Mouse (Mus musculus): ENCODE measurements around the gene Cers2. TPM values are rescaled to one million over a fixed set of nuclear protein-coding genes. Genes with fewer than 3 reads are reported as not detected.

Cers2 gene
- total RNA-seq, 2 experiments from 2014 or later = 67.2 to 69.6 TPM

Other genes with a start within 250 kb of the Cers2 start
- gene Pip5k1a, start 207.9 kb upstream of the Cers2 start, total RNA-seq (2021) = 10 to 100 TPM; 30.9 to 33.7 TPM
- 10 to 100 TPM; 48.4 to 51.8 TPM for gene Vps72, start 203.8 kb upstream of the Cers2 start, total RNA-seq (2021)
- gene Tmod4, start 190.3 kb upstream of the Cers2 start, total RNA-seq (2021) = 1 to 10 TPM; 3.2 to 3.4 TPM
- gene Scnm1, start 180.8 kb upstream of the Cers2 start, total RNA-seq (2021) = 10 to 100 TPM; 33.9 to 34.2 TPM
- 1 to 10 TPM; 5.3 to 6.0 TPM for gene Lysmd1, start 180.7 kb upstream of the Cers2 start, total RNA-seq (2021)
- 1 to 10 TPM in 1 of 2 experiments, under 1 TPM in 1; 0.54 to 1.2 TPM for gene Tnfaip8l2, start 172.4 kb upstream of the Cers2 start, total RNA-seq (2021)
- gene Sema6c, start 154.3 kb upstream of the Cers2 start, total RNA-seq (2021) = 1 to 10 TPM; 7.5 to 8.1 TPM
- 10 to 100 TPM; 16.1 to 16.2 TPM for gene Gabpb2, start 96.9 kb upstream of the Cers2 start, total RNA-seq (2021)
- gene Cdc42se1, start 86.1 kb upstream of the Cers2 start, total RNA-seq (2021) = 10 to 100 TPM; 45.2 to 45.9 TPM
- gene Mllt11, start 82.6 kb upstream of the Cers2 start, total RNA-seq (2021) = 1 to 10 TPM; 7.4 to 8.1 TPM
- gene Gm128, start 73.2 kb upstream of the Cers2 start, total RNA-seq (2021) = under 1 TPM in 1 of 2 experiments, not detected in 1; 0.14 TPM
- not detected for gene Bnipl, start 63.6 kb upstream of the Cers2 start, total RNA-seq (2021)
- 10 to 100 TPM; 23.1 to 28.0 TPM for gene Mindy1, start 33.4 kb upstream of the Cers2 start, total RNA-seq (2021)
- gene Prune1, start 32.7 kb upstream of the Cers2 start, total RNA-seq (2021) = 10 to 100 TPM; 33.2 to 36.3 TPM
- under 1 TPM; 0.14 to 0.24 TPM for gene Anxa9, start 7.6 kb upstream of the Cers2 start, total RNA-seq (2021)
- gene Setdb1, start 42.4 kb downstream of the Cers2 start, total RNA-seq (2021) = 10 to 100 TPM; 18.3 to 19.2 TPM
- not detected for gene 4930558C23Rik, start 88.0 kb downstream of the Cers2 start, total RNA-seq (2021)
- 10 to 100 TPM; 55.9 to 57.4 TPM for gene Arnt, start 119.6 kb downstream of the Cers2 start, total RNA-seq (2021)
- 10 to 100 TPM; 17.0 to 17.9 TPM for gene Ctsk, start 184.5 kb downstream of the Cers2 start, total RNA-seq (2021)
- 1 to 10 TPM; 6.5 to 9.0 TPM for gene Ctss, start 212.0 kb downstream of the Cers2 start, total RNA-seq (2021)
- not detected for gene Hormad1, start 244.9 kb downstream of the Cers2 start, total RNA-seq (2021)